Mouse (Mus musculus): Measurements from ENCODE around the gene Fam102a. TPM values are rescaled to one million over a fixed set of nuclear protein-coding genes. Genes with fewer than 3 reads are reported as not detected.
A peak's percentile ranks its signal among the peaks of the same experiment; 100 is the strongest.

Gene Fam102a
- total and polyA plus RNA-seq, 2 experiments from 2014 or later: 8.2 to 25.4 TPM

DNA sequence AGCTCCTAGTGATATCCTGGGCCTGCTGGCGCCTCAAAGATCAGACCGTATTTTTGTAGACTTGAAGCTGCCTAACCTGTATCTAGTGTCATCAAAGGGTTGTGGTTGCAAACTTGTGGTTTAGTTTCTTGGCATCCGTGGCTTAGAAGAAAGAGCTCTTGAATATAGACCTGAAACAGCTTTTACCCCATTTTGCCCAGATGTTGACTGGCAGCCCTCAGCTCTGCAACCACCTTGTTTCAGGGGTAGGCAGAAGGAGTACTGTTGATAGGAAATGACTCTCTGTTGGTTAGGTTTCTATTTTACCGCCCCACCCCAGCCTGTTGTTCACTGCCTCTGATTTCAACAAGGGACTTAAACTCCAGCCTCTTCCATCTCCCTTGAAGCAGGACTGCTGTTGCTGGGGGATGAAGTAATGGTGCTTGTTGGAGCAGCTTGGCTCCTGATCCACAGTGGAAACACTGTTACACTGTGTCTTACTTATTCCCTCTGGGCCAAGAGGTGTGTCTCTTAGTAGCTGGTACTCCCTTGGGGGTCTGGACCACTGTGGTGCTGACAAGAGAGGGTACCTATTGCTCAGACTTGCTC, 6.9 kb downstream of the Fam102a start:
- H3K36me3 ChIP-seq (ENCODE audit: insufficient read depth, low read length): no peaks in the 10 kb centered on the region
- WGBS: 97% methylated on average over 4 of the region's 4 CpGs
- H3K9ac ChIP-seq (replicated peaks; ENCODE audit: low read length): no peak overlapping the region
- ATAC-seq: no peak
- H3K4me3 ChIP-seq (ENCODE audit: low read length): no peak overlapping the region
- DNase-seq (ENCODE audit: low spot score): no peak
- H3K4me1 ChIP-seq (ENCODE audit: insufficient read depth, low read length): peaks cover 35% of the 10 kb centered on the region
- no peaks in the 10 kb centered on the region for H3K9me3 ChIP-seq (ENCODE audit: low read length)
- no peak for TF ChIP-seq CTCF (IDR thresholded peaks at IDR 0.05; ENCODE audit: low read depth)
- H3K4me2 ChIP-seq (ENCODE audit: low read depth, low read length): no peak overlapping the region
- H3K27me3 ChIP-seq (ENCODE audit: insufficient read depth, low read length): no peaks in the 10 kb centered on the region
- no peak overlapping the region for H3K27ac ChIP-seq

- no peak for TF ChIP-seq CTCF (IDR thresholded peaks at IDR 0.05; ENCODE audit: low read depth)
- peak; percentile 74 for DNase-seq (ENCODE audit: low spot score)
- peaks cover 26% of the 10 kb centered on the region for H3K4me1 ChIP-seq (ENCODE audit: insufficient read depth, low read length)
Observed at GRCm38 (mm10) chr2:32543031-32543449, 7.9 kb downstream of the Fam102a start.

GRCm38 (mm10) chr2:32546951-32547350, 11.8 kb downstream of the Fam102a start:
- 63% methylated on average over 1 of the region's 1 CpGs for WGBS
- TF ChIP-seq CTCF (IDR thresholded peaks at IDR 0.05; ENCODE audit: low read depth): no peak
- H3K27me3 ChIP-seq (ENCODE audit: insufficient read depth, low read length): no peaks in the 10 kb centered on the region
- H3K36me3 ChIP-seq (ENCODE audit: insufficient read depth, low read length): no peaks in the 10 kb centered on the region
- no peak for ATAC-seq
- H3K9me3 ChIP-seq (ENCODE audit: low read length): no peaks in the 10 kb centered on the region
- H3K9ac ChIP-seq (replicated peaks; ENCODE audit: low read length): no peak overlapping the region
- DNase-seq (ENCODE audit: low spot score): no peak
- no peak overlapping the region for H3K27ac ChIP-seq
- H3K4me3 ChIP-seq (ENCODE audit: low read length): no peak overlapping the region
- no peak overlapping the region for H3K4me2 ChIP-seq (ENCODE audit: low read depth, low read length)
- H3K4me1 ChIP-seq (ENCODE audit: insufficient read depth, low read length): peaks cover 17% of the 10 kb centered on the region; the same call in 1 of the 2 replicates

More at GRCm38 (mm10) chr2:32543031-32543449, 7.9 kb downstream of the Fam102a start:
- Histone ChIP-seq H3K4me3 (ENCODE audit: low read length) (no peak overlapping the region), H3K9ac (replicated peaks; ENCODE audit: low read length) (no peak overlapping the region), H3K27me3 (ENCODE audit: insufficient read depth, low read length) (no peaks in the 10 kb centered on the region), H3K4me2 (ENCODE audit: low read depth, low read length) (no peak overlapping the region), H3K27ac (peak overlapping the region; percentile 3; the same call in 1 of the 2 replicates), H3K36me3 (ENCODE audit: insufficient read depth, low read length) (no peaks in the 10 kb centered on the region), H3K9me3 (ENCODE audit: low read length) (no peaks in the 10 kb centered on the region)
- peak; percentile 44; the same call in 1 of the 2 replicates for ATAC-seq
- WGBS: 56% methylated on average over 3 of the region's 3 CpGs

DNA sequence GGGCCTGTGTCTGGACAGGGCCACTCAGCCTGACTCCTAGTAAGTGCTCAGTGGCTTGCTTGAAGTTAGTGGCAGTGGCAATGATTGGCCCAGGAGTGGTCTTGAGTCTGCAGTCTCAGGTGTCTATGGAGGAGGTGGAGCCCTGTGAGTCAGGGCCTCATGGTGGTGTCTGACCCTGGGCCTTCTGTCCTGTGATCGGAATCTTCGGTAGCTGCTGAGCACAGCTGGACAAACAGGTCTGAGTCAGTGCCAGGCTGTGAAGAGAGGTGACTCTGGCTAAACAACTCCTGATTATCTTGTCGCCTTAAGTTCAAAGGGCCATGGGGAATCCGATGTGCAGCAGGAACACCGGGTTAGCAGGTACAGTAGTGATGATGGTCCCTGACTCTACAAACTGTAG, 12.2 kb downstream of the Fam102a start:
- WGBS: 94% methylated on average over 5 of the region's 5 CpGs
- H3K4me3 ChIP-seq (ENCODE audit: low read length): no peak overlapping the region
- no peaks in the 10 kb centered on the region for H3K27me3 ChIP-seq (ENCODE audit: insufficient read depth, low read length)
- DNase-seq (ENCODE audit: low spot score): no peak
- H3K4me2 ChIP-seq (ENCODE audit: low read depth, low read length): no peak overlapping the region
- TF ChIP-seq CTCF (IDR thresholded peaks at IDR 0.05; ENCODE audit: low read depth): no peak
- H3K4me1 ChIP-seq (ENCODE audit: insufficient read depth, low read length): peaks cover 16% of the 10 kb centered on the region; the same call in 1 of the 2 replicates
- H3K9ac ChIP-seq (replicated peaks; ENCODE audit: low read length): no peak overlapping the region
- H3K27ac ChIP-seq: no peak overlapping the region
- ATAC-seq: no peak
- H3K36me3 ChIP-seq (ENCODE audit: insufficient read depth, low read length): no peaks in the 10 kb centered on the region
- no peaks in the 10 kb centered on the region for H3K9me3 ChIP-seq (ENCODE audit: low read length)

DNA sequence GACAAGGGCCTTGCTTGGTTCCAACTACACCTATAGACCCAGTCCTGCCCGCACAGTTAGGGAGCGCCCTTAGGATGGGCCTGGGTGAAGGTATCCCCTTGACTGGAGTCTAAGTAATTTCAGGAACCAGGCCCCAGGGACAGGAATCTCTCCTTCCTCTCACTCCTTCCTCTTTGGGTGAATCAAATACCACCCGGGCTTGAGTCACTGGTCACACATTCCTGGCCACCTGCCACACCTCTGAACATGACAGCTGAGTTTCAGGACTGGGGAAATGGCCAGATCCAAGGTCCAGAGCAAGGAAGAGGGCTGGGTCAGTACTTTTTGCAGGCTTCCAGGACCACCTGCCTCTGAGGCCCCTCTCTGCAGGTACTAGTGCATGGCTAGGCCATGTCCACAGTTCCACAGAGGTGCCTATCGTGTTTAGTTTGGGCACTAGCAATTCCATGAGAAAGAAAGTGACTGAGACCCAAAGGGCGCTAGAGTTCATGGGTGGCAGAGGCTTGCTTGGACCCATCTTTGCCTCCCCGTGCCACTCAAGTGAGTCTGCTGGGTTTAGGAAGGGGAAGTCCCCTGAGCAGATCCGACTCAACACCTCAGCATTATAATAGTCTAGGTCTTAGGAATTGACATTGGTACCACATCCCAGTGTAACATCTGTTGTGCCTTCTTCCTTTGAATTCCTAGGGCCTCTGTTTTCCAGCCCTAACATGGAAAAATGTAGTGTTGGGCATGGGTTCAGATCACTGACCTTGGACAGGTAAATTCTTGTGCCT, 13.0 kb downstream of the Fam102a start:
- ATAC-seq (no peak), DNase-seq (ENCODE audit: low spot score) (no peak)
- Histone ChIP-seq H3K36me3 (ENCODE audit: insufficient read depth, low read length) (no peaks in the 10 kb centered on the region), H3K27me3 (ENCODE audit: insufficient read depth, low read length) (no peaks in the 10 kb centered on the region), H3K4me1 (ENCODE audit: insufficient read depth, low read length) (peaks cover 8% of the 10 kb centered on the region; the same call in 1 of the 2 replicates), H3K4me2 (ENCODE audit: low read depth, low read length) (no peak overlapping the region), H3K4me3 (ENCODE audit: low read length) (no peak overlapping the region), H3K9ac (replicated peaks; ENCODE audit: low read length) (no peak overlapping the region), H3K27ac (no peak overlapping the region), H3K9me3 (ENCODE audit: low read length) (no peaks in the 10 kb centered on the region)
- no peak for TF ChIP-seq CTCF (IDR thresholded peaks at IDR 0.05; ENCODE audit: low read depth)
- WGBS: 90% methylated on average over 7 of the region's 7 CpGs

- 90% methylated on average over 9 of the region's 9 CpGs for WGBS
- no peaks in the 10 kb centered on the region for H3K27me3 ChIP-seq (ENCODE audit: insufficient read depth, low read length)
- no peaks in the 10 kb centered on the region for H3K36me3 ChIP-seq (ENCODE audit: insufficient read depth, low read length)
- no peaks in the 10 kb centered on the region for H3K9me3 ChIP-seq (ENCODE audit: low read length)
- H3K4me2 ChIP-seq (ENCODE audit: low read depth, low read length): no peak overlapping the region
- H3K4me1 ChIP-seq (ENCODE audit: insufficient read depth, low read length): peaks cover 8% of the 10 kb centered on the region; the same call in 1 of the 2 replicates
- no peak for TF ChIP-seq CTCF (IDR thresholded peaks at IDR 0.05; ENCODE audit: low read depth)
- no peak overlapping the region for H3K4me3 ChIP-seq (ENCODE audit: low read length)
- no peak overlapping the region for H3K27ac ChIP-seq
- DNase-seq (ENCODE audit: low spot score): no peak
- no peak overlapping the region for H3K9ac ChIP-seq (replicated peaks; ENCODE audit: low read length)
- no peak for ATAC-seq
Observed at GRCm38 (mm10) chr2:32549171-32549570, 14.0 kb downstream of the Fam102a start.
